Mouse (Mus musculus): ENCODE measurements around the gene Il10. TPM values are rescaled to one million over a fixed set of nuclear protein-coding genes. Genes with fewer than 3 reads are reported as not detected.

Il10 gene
- polyA plus RNA-seq (2021; fragmentation: Nextera tagmentation): not detected in 2 replicates
- long read RNA-seq, experiment 1: 0 reads
- long read RNA-seq, experiment 2: 0 reads

GRCm38 (mm10) chr1:131019492-131020098, at the start of gene Il10:
Gene Il10, plus strand, starts transcription at chr1:131019845.

Other genes with a start within 250 kb of the Il10 start
- gene Fcamr, start 218.9 kb upstream of the Il10 start, polyA plus RNA-seq (2021; fragmentation: Nextera tagmentation): not detected in 2 replicates
- 0.06 TPM in 1 of 2 replicates, not detected in the other for gene Pigr, start 193.2 kb upstream of the Il10 start, polyA plus RNA-seq (2021; fragmentation: Nextera tagmentation)
- gene Fcmr, start 154.2 kb upstream of the Il10 start, polyA plus RNA-seq (2021; fragmentation: Nextera tagmentation): 0.35 and 0.97 TPM in 2 replicates
- not detected in 2 replicates for gene Il24, start 132.4 kb upstream of the Il10 start, polyA plus RNA-seq (2021; fragmentation: Nextera tagmentation)
- not detected in 2 replicates for gene Il20, start 108.4 kb upstream of the Il10 start, polyA plus RNA-seq (2021; fragmentation: Nextera tagmentation)
- not detected in 2 replicates for gene Il19, start 79.7 kb upstream of the Il10 start, polyA plus RNA-seq (2021; fragmentation: Nextera tagmentation)
- gene Mapkapk2, start 78.0 kb downstream of the Il10 start, polyA plus RNA-seq (2021; fragmentation: Nextera tagmentation): 3.1 and 3.2 TPM in 2 replicates
- 5.3 and 5.9 TPM in 2 replicates for gene Dyrk3, start 118.5 kb downstream of the Il10 start, polyA plus RNA-seq (2021; fragmentation: Nextera tagmentation)
- gene Eif2d, start 133.3 kb downstream of the Il10 start, polyA plus RNA-seq (2021; fragmentation: Nextera tagmentation): 13.4 and 16.9 TPM in 2 replicates
- 9.1 and 9.2 TPM in 2 replicates for gene Rassf5, start 225.4 kb downstream of the Il10 start, polyA plus RNA-seq (2021; fragmentation: Nextera tagmentation)